Mouse (Mus musculus): ENCODE data around the gene Mrpl20. TPM values are rescaled to one million over a fixed set of nuclear protein-coding genes. Genes with fewer than 3 reads are reported as not detected.

Mrpl20 gene
- polyA plus RNA-seq, 1 experiment from 2014 or later = 223 TPM

Small RNA genes lying within 50 kb of the gene (microRNA-seq; reads per million reads assigned to microRNA genes)
- gene Gm27743 (ENCODE audit: insufficient number of aligned reads) = not detected

Other genes with a start within 250 kb of the Mrpl20 start
- 110 and 116 TPM in 2 replicates for gene Nadk, start 240.5 kb upstream of the Mrpl20 start, polyA plus RNA-seq (2014; fragmentation: Nextera tagmentation; extraction: Ambion mirVana)
- gene Slc35e2, start 201.5 kb upstream of the Mrpl20 start, polyA plus RNA-seq (2014; fragmentation: Nextera tagmentation; extraction: Ambion mirVana) = 16.0 and 16.5 TPM in 2 replicates
- gene Cdk11b, start 178.0 kb upstream of the Mrpl20 start, polyA plus RNA-seq (2014; fragmentation: Nextera tagmentation; extraction: Ambion mirVana) = 83.8 and 84.0 TPM in 2 replicates
- not detected in 2 replicates for gene Gm10563, start 157.5 kb upstream of the Mrpl20 start, polyA plus RNA-seq (2014; fragmentation: Nextera tagmentation; extraction: Ambion mirVana)
- 2.5 and 2.7 TPM in 2 replicates for gene Mmp23, start 149.5 kb upstream of the Mrpl20 start, polyA plus RNA-seq (2014; fragmentation: Nextera tagmentation; extraction: Ambion mirVana)
- 21.2 and 22.3 TPM in 2 replicates for gene Mib2, start 133.7 kb upstream of the Mrpl20 start, polyA plus RNA-seq (2014; fragmentation: Nextera tagmentation; extraction: Ambion mirVana)
- gene Fndc10, start 108.5 kb upstream of the Mrpl20 start, polyA plus RNA-seq (2014; fragmentation: Nextera tagmentation; extraction: Ambion mirVana) = 2.3 and 2.9 TPM in 2 replicates
- gene Ssu72, start 98.1 kb upstream of the Mrpl20 start, polyA plus RNA-seq (2014; fragmentation: Nextera tagmentation; extraction: Ambion mirVana) = 138 and 144 TPM in 2 replicates
- gene Tmem240, start 68.1 kb upstream of the Mrpl20 start, polyA plus RNA-seq (2014; fragmentation: Nextera tagmentation; extraction: Ambion mirVana) = 0.76 and 1.2 TPM in 2 replicates
- 104 and 115 TPM in 2 replicates for gene Atad3a, start 41.8 kb upstream of the Mrpl20 start, polyA plus RNA-seq (2014; fragmentation: Nextera tagmentation; extraction: Ambion mirVana)
- 10.0 and 10.6 TPM in 2 replicates for gene Vwa1, start 28.2 kb upstream of the Mrpl20 start, polyA plus RNA-seq (2014; fragmentation: Nextera tagmentation; extraction: Ambion mirVana)
- gene Tmem88b, start 17.0 kb upstream of the Mrpl20 start, polyA plus RNA-seq (2014; fragmentation: Nextera tagmentation; extraction: Ambion mirVana) = 0.15 and 0.43 TPM in 2 replicates
- not detected in 2 replicates for gene Ankrd65, start 12.4 kb upstream of the Mrpl20 start, polyA plus RNA-seq (2014; fragmentation: Nextera tagmentation; extraction: Ambion mirVana)
- 162 and 186 TPM in 2 replicates for gene Ccnl2, start 9.6 kb downstream of the Mrpl20 start, polyA plus RNA-seq (2014; fragmentation: Nextera tagmentation; extraction: Ambion mirVana)
- 132 and 141 TPM in 2 replicates for gene Aurkaip1, start 28.4 kb downstream of the Mrpl20 start, polyA plus RNA-seq (2014; fragmentation: Nextera tagmentation; extraction: Ambion mirVana)
- gene Mxra8, start 36.8 kb downstream of the Mrpl20 start, polyA plus RNA-seq (2014; fragmentation: Nextera tagmentation; extraction: Ambion mirVana) = 28.8 and 29.3 TPM in 2 replicates
- gene Dvl1, start 44.5 kb downstream of the Mrpl20 start, polyA plus RNA-seq (2014; fragmentation: Nextera tagmentation; extraction: Ambion mirVana) = 17.9 and 18.0 TPM in 2 replicates
- gene Tas1r3, start 60.5 kb downstream of the Mrpl20 start, polyA plus RNA-seq (2014; fragmentation: Nextera tagmentation; extraction: Ambion mirVana) = 0.45 and 0.60 TPM in 2 replicates
- gene Cptp, start 66.6 kb downstream of the Mrpl20 start, polyA plus RNA-seq (2014; fragmentation: Nextera tagmentation; extraction: Ambion mirVana) = 22.3 and 27.0 TPM in 2 replicates
- gene Ints11, start 66.7 kb downstream of the Mrpl20 start, polyA plus RNA-seq (2014; fragmentation: Nextera tagmentation; extraction: Ambion mirVana) = 108 and 117 TPM in 2 replicates
- 53.4 and 53.7 TPM in 2 replicates for gene Pusl1, start 88.9 kb downstream of the Mrpl20 start, polyA plus RNA-seq (2014; fragmentation: Nextera tagmentation; extraction: Ambion mirVana)
- gene Acap3, start 88.9 kb downstream of the Mrpl20 start, polyA plus RNA-seq (2014; fragmentation: Nextera tagmentation; extraction: Ambion mirVana) = 34.6 and 34.8 TPM in 2 replicates
- gene Ube2j2, start 141.0 kb downstream of the Mrpl20 start, polyA plus RNA-seq (2014; fragmentation: Nextera tagmentation; extraction: Ambion mirVana) = 159 and 165 TPM in 2 replicates
- gene C1qtnf12, start 159.4 kb downstream of the Mrpl20 start, polyA plus RNA-seq (2014; fragmentation: Nextera tagmentation; extraction: Ambion mirVana) = 17.6 and 21.1 TPM in 2 replicates
- gene B3galt6, start 189.8 kb downstream of the Mrpl20 start, polyA plus RNA-seq (2014; fragmentation: Nextera tagmentation; extraction: Ambion mirVana) = 16.3 and 20.4 TPM in 2 replicates
- gene Sdf4, start 190.0 kb downstream of the Mrpl20 start, polyA plus RNA-seq (2014; fragmentation: Nextera tagmentation; extraction: Ambion mirVana) = 117 and 121 TPM in 2 replicates
- gene Tnfrsf4, start 211.0 kb downstream of the Mrpl20 start, polyA plus RNA-seq (2014; fragmentation: Nextera tagmentation; extraction: Ambion mirVana) = 0.53 and 0.75 TPM in 2 replicates
- 1.1 and 1.9 TPM in 2 replicates for gene Tnfrsf18, start 223.3 kb downstream of the Mrpl20 start, polyA plus RNA-seq (2014; fragmentation: Nextera tagmentation; extraction: Ambion mirVana)

Measured in forebrain, embryonic 11.5 days (tissue).